Mouse (Mus musculus) NIH3T3 (cell line): Measurements from ENCODE around the gene Zfp777.

Experiments
- DNase-seq: peaks from one replicate; pipeline ENCODE4 v3.0.0-alpha.2; 2012; ENCODE audit warnings: low read depth

Zfp777 gene

DNA sequence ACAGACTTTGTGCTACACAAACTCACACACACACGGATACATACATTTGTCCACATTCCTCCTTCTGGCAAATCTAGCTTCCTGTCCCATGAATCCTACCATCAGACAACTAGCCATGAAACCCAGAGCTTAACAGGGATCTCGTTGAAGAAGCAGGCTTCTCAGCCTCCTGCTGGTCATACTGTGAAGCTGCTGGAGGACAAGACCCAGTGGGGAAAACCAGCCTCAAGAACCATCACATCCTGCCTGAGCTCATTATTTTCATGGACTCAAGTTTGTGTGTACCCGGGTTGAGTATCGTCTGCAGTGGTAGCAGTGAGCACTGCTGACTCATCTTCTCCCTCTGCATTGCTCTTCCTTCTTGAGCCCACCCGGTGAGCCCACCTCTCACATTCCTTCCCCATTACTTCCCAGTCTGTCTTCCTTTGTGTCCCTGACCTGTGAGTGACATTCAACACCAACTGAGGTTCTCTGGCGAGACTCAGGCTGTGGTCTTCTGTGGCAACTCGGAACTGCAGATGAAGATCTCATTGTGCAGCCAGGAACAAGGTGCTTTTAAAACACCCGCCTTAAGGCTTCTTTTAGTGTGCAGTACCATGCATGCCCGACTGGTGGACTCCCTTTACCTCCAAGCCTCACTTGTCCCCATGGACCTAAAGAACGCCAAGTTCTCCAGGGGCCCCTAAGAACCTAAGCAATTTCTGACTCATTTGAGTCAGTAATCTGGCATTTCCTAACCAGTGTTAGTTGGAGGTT lies 22.6 kb downstream of the Zfp777 start:
- DNase-seq: no peak

DNA sequence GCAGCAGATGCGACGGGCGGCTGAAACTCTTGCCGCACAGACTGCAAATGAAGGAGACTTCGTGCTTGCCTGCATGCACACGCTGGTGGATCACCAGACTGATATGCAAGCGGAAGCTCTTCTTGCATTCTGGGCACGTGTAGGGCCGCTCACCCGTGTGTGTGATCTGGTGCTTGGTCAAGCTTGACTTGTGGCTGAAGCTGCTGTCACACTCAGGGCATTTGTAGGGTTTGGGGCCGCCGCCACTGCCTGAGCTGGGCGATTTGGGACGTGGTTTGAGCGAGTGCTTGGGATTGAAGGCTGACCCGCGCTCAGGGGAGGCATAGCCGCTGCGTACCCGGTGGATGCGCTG lies 23.7 kb downstream of the Zfp777 start:
- no peak for DNase-seq

DNA sequence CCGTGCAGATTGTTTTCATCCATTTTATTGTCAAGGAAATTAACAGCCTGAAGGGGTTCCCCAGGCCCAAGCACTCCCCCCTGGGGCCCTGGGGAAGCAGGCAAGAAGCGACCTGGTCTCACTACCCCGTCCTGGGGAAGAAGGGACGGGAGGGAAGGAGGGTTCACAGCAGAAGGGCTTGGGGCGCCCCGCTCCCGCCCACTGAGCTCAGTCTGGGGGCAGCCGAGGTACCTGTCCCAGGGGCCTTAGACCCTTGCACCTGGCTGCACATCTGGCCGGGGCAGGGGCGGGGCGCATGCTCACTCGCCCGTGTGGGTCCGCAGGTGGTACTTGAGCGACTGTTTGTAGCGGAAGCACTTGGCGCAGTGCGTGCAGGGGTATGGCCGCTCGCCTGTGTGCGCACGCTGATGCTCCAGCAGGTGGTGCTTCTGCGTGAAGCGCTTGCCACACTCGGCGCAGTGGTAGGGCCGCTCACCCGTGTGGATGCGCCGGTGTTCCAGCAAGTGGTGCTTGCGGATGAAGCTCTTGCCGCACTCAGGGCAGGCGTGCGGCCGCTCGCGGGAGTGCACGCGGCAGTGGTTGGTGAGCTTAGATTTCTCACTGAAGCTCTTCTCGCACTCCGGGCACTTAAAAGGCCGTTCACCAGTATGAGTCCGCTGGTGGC lies 24.2 kb downstream of the Zfp777 start:
- peak; percentile 61 for DNase-seq

DNA sequence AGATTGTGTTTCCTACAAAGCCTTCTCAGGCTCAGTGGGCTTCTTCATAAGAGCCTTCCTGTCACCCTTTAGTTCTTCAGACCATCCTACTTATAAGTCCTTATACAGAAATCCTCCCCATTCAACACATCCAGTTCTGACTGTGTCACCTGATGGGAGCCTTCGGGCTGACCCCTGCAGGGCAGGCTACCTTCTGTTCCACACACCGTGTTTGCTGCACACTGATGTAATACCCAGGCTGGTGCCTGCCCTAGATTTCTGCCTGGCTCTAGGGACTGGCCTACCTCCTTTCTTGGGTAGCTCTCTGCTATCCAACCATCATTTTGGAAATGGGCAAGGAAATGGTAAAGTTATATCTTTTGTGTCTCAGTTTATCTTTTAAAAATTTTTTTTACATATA lies 26.0 kb downstream of the Zfp777 start:
- DNase-seq: no peak

DNA sequence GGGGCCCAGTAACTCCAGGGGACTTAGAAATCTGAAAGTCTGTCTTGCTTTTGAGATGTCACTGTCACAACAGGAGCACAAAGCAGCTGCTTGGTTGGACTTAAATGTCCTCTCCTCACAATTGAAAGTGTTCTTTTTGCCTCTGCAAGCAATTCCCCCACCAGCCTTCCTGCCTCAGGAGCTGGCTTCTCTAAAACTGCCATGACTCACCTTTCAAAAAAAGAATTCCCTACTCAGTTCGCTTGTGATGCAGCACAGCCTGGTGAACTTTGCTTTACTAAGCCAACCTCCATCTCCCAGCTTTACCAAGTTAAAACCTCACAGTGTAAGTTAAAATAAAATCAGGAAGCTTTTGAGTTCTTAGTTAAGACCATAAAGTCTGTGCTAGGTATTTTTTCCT lies 27.0 kb downstream of the Zfp777 start:
- peak; percentile 43 for DNase-seq

DNA sequence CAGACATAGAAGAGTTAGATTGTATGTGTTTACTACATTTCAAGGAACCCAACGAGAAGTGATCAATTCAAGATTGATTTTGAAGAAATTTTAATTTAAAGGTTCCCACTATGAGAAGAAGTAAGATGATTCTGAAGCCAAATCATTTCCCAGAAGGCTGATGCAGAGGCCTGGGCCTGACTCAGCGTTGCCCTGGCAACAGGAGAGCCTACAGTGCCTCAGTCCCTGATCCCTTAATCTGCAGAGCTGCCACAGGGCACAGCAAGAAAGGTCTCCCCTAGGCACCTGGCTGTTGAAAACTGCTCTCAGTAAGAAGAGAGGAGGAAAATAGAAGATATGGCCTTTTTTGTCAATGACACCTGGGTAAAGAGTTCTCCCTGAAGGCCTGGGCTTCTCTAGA lies 28.7 kb downstream of the Zfp777 start:
- DNase-seq: peak; percentile 76

DNA sequence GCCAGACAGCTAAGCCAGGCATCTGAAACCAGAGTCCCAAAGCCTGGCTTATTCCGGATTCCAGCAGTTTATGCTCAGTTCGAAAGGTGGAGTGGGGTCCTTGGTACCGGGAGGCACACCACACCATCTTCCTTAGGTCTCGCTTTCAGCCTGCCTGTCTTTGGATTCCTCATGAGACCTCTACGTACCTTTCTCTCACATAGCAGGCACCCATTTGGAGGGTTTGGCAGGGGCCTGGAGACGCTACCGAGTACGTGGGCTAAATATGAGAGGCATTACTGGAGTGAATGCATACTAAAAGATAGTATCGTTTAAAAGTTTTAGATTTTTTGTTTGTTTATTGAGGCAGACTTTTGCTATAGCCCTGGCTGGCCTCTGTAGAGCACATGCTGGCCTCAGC lies 31.9 kb downstream of the Zfp777 start:
- DNase-seq: no peak

DNA sequence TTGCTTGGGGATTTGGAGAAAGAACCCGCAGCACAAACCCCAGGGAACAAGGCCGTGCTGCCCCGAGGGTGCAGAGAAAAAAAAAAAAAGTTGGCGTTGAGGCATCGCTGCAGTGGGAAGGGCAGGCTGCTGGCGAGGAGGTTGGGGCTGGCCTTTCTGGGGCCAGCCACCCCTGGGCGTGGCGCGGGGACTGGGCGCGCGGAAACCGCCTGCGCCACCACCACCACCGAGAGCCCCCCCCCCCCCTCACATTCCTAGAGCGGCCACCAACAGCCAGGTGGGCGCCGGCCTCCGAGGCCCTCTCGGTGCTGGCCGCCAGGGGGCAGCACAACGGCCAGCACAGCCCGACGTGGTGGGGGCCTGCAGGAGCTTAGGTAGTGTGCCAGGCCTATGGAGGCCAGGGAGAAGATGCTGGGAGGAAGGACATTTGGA lies 32.6 kb downstream of the Zfp777 start:
- DNase-seq: peak; percentile 58

DNA sequence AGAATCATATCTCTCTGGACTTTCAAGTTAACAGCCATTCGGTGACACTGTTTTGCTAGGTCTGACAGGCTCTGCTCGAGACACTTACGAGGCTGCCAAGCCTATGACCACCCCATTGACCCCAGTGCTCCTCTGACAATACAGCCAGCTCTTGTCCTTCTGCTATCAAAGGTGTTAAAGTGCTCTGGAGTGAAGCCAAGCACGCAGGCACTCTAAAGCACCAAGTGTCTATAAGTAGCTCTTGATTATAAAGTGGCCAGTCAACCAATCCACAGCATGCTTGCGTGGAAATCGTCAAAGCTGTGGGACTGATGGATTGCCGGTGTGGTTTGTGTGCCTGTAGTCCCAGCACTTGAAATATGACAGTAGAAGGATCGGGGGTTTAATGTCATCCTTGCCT lies 38.0 kb downstream of the Zfp777 start:
- DNase-seq: no peak

DNA sequence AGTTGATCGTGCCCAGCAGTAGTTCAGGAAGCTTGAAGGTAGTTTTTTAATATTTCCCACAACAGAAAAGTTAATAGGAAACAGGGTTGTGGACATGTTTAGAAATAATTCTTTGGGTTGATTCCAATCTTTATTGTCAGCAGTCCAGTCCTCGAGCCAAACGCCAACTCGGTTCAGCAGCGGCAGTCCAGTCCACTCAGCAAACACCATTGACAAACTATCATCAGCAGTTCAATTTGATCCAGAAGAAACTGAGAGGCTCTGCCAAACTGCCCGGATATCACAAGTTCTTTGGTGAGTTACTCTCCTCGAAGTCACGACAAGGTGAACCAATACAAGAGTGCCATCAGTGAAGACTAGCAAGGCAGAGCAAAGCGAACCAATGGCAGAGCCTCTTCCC lies 53.0 kb downstream of the Zfp777 start:
- no peak for DNase-seq

DNA sequence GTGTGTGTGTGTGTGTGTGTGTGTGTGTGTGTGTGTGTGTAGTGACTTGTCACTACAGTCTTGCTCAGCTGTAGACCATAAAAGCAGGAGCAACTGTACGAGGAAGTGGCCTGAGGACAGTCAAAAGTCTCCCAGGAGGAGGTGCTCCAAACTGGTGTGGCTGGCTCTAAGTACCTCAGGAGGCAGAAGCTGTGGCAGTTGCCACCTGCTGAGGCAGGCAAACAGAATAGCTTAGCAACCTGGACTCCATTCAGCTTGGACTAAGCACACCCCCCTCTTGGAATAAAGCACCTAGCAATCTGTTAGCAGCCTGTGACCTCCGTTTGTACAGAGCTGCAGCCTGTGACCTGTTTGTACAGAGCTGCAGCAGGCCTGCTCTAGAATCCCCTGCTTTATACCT lies 64.8 kb downstream of the Zfp777 start:
- no peak for DNase-seq

DNA sequence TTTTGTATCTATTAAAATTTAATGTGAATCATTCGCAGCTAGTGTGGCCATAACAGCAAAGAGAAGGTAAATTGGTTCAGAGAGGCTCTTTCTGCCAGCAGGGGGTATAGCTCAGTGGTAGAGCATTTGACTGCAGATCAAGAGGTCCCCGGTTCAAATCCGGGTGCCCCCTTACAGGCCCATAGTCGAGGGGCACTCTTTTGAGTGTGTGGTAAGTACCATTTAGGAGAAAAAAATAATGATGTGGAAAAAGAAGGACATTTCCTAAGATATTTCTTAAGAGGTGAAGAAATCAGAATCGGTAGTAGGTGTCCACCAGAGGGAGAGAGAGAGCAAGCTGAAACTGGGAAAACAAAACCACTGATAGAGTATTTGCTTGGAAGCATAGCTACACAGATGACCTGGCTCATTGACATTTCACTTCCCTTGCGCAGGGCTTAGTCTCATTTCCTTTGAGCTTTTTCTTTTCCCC lies 69.8 kb downstream of the Zfp777 start:
- DNase-seq: peak; percentile 92

DNA sequence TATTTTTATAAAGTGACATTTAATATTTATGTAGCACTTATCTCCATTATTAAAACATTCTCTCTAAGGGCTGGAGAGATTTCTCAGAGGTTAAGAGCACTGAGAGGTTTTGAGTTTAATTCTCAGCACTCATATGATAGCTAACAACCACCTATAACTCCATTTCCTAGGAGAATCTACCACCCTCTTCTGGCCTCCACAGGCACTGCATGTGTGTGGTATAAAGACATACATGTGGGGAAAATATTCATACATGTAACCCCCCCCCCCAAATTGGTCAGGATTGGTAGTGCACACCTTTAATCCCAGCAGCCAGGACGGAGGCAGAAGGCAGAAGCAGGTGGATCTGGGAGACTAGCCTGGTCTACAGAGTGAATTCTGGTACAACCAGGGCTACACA lies 74.1 kb downstream of the Zfp777 start:
- peak; percentile 27 for DNase-seq
